Mouse (Mus musculus): ENCODE data around the gene Nppc. TPM values are rescaled to one million over a fixed set of nuclear protein-coding genes. Genes with fewer than 3 reads are reported as not detected.

The Nppc gene
- polyA plus RNA-seq (2014; fragmentation: Illumina TruSeq; extraction: RNeasy Lipid Tissue Mini Kit (QIAGEN cat#74804); ENCODE audit: low read depth, low replicate concordance): not detected

DNA sequence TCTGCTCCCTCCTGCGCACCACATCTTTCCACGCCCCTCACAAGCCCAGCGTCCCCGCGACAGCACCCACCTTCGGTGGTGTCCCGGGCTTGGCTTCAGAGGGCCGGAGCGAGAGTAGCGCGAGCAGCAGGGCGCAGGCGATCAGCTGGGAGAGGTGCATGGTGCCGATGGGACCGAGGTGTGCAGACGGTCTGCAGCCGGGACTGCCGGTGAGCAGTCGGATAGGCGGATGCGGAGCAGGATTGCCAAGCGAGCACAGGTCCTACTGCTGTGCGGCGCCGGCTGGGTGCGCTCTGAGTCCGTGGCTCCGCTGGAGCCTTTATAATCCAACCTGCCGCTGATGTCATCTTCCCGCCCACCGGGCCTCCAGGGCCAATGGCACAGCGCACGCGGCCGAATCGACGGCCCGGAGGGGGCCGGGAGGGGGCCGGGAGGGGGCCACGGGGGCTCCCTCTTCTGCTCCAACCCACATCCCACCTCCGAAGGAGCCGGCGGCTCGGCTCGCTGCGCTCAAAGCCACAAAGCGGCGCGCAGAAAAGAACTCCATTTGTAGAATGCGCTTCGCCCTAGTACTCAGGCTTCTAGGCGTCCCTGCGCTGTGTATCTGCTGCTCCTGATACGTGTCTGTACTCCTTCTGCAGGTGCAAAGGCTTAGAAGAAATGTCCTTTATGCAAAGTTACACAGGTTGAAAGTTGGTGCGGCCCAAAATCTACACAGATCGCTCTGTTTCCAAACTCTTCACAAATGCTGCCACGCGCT lies at the start of gene Nppc:
Nppc (minus strand) TSS at position 293 of the 760 bp plus-strand sequence.

DNA sequence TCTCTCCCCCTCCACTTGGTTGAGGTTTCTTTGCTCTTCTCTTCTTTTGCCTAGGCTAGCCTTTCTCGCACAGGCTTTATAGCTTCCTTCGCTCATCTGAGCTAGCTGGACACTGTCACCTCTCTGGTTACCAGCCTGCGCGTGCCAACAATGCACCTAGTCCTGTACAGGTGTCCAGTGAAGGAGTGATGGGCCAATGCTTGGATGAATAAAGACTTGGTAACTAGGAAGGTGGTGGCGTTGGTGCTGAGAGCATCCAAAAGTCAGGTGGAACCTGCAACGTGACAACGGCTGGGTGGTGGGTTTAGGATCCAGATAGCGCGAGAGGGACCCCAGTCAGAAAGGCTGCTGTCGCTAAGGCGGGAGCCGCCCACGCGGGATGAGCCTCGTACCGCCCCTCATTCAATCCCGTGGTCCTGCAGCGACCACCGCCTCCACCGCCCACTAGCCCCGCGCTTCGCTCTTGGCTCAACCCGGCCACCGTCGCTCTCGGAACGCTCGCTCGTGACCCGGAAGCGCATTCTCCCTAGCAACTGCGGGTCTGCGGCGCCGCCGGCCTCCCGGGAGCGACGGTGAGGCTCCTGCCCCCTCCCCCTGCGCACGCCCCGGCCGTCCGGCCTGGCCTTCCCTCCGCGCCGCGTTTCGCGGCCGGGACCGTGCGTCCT lies 33.1 kb upstream of the Nppc start, which contains the start of gene Dis3l2:
Dis3l2 (plus strand) TSS at position 509 of the 665 bp plus-strand sequence.

Other genes starting within 250 kb of the Nppc start
- not detected for gene Nmur1, start 244.3 kb downstream of the Nppc start, polyA plus RNA-seq (2014; fragmentation: Illumina TruSeq; extraction: RNeasy Lipid Tissue Mini Kit (QIAGEN cat#74804); ENCODE audit: low read depth, low replicate concordance)
- gene Tex44, start 244.2 kb downstream of the Nppc start, polyA plus RNA-seq (2014; fragmentation: Illumina TruSeq; extraction: RNeasy Lipid Tissue Mini Kit (QIAGEN cat#74804); ENCODE audit: low read depth, low replicate concordance): not detected
- gene Ptma, start 143.8 kb downstream of the Nppc start, polyA plus RNA-seq (2014; fragmentation: Illumina TruSeq; extraction: RNeasy Lipid Tissue Mini Kit (QIAGEN cat#74804); ENCODE audit: low read depth, low replicate concordance): 1,773 TPM
- gene Pde6d, start 87.9 kb downstream of the Nppc start, polyA plus RNA-seq (2014; fragmentation: Illumina TruSeq; extraction: RNeasy Lipid Tissue Mini Kit (QIAGEN cat#74804); ENCODE audit: low read depth, low replicate concordance): 22.4 TPM
- 5.0 TPM for gene Cops7b, start 87.7 kb downstream of the Nppc start, polyA plus RNA-seq (2014; fragmentation: Illumina TruSeq; extraction: RNeasy Lipid Tissue Mini Kit (QIAGEN cat#74804); ENCODE audit: low read depth, low replicate concordance)
- gene Dis3l2, start 33.2 kb upstream of the Nppc start, polyA plus RNA-seq (2014; fragmentation: Illumina TruSeq; extraction: RNeasy Lipid Tissue Mini Kit (QIAGEN cat#74804); ENCODE audit: low read depth, low replicate concordance): 7.2 TPM